Mouse (Mus musculus) testis, adult 2 months (tissue): ENCODE measurements at regions not wholly inside any gene's neighbourhood (a gene's known extent, or its start where the extent isn't known, plus 50 kb on each side); places are given as distances from the start of the nearest gene placed in this dataset.

Source experiments
- CTCF ChIP-seq: fragments of 200-500 bp; IDR thresholded peaks from 2 replicates; pipeline ENCODE4 v1.5.1; 2012; ENCODE audit warnings: low read depth, mild to moderate bottlenecking, inconsistent platforms, low read length, moderate library complexity; ENCODE audit not compliant: control insufficient read depth, insufficient read depth, insufficient replicate concordance
- POLR2A ChIP-seq: fragments of 200-500 bp; IDR thresholded peaks from 2 replicates; pipeline ENCODE4 v1.6.1; 2012; ENCODE audit warnings: low read depth, mild to moderate bottlenecking, inconsistent platforms, low read length, moderate library complexity; ENCODE audit not compliant: control insufficient read depth

DNA sequence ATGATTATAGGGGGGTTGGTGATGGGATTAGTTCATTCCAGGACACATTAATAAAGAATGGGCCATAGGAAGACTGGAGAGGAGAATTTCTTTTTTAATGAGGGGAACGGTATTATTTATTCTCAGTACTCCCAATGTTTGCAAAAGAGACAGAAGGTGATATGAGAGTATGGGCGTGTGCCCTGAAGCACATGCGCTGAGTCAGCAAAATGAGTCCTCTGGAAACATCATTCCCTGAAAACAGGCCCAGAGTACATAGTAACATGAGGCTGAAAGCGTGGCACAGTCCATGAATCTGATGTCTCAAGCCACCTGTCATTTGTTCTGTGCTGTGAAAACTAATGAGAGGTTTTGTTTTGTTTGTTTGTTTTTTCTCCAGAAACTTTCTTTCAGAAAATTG is 154.5 kb upstream of the Mamld1 start:
- no peak for TF ChIP-seq POLR2A
- no peak for TF ChIP-seq CTCF
